In genomic region chr5:75612926-75613325, GRCm38 (mm10) we compare ENCODE assay signal across 27 mouse cellular contexts. TPM values are rescaled to one million over a fixed set of nuclear protein-coding genes. Genes with fewer than 3 reads are reported as not detected.
A peak's percentile ranks its signal among the peaks of the same experiment; 100 is the strongest.
DNase-seq lines count a peak whose midpoint lies in the region; ATAC-seq and TF ChIP-seq lines count a peak whose summit lies in the region.
"Had no signal": no experiment of that assay in that cellular context is flagged by ENCODE, and none has a peak within 500 bp of the region (broad histone marks: within the 10 kb centered on the region; RNA-seq: fewer than 3 reads in every experiment).

No protein-coding gene starts in this region.

- TF ChIP-seq CTCF in layer of hippocampus, adult 2 months (conservative IDR thresholded peaks at IDR 0.05), result no peak
- TF ChIP-seq CTCF in hindbrain, postnatal 0 days (IDR thresholded peaks at IDR 0.05; ENCODE audit: low read depth), result no peak

- H3K9me3 ChIP-seq in forebrain, embryonic 14.5 days (replicated peaks; ENCODE audit: control insufficient read depth, low read length), result no peaks in the 10 kb centered on the region
- H3K9me3 ChIP-seq in forebrain, embryonic 16.5 days (ENCODE audit: control insufficient read depth, low read length), result no peaks in the 10 kb centered on the region
- no peaks in the 10 kb centered on the region for H3K9me3 ChIP-seq in neural tube, embryonic 13.5 days
- H3K9me3 ChIP-seq in neural tube, embryonic 15.5 days (replicated peaks), result no peaks in the 10 kb centered on the region
- H3K9me3 ChIP-seq in hindbrain, postnatal 0 days (ENCODE audit: low read length), result no peaks in the 10 kb centered on the region
- H3K9me3 ChIP-seq: embryonic facial prominence, embryonic 13.5 days; heart, embryonic 10.5 days; heart, embryonic 15.5 days; liver, embryonic 12.5 days; midbrain, embryonic 12.5 days; neural tube, embryonic 12.5 days had no signal

- H3K9ac ChIP-seq in forebrain, embryonic 14.5 days (ENCODE audit: low read length), result no peak overlapping the region
- no peak overlapping the region for H3K9ac ChIP-seq in forebrain, embryonic 16.5 days (replicated peaks; ENCODE audit: low read depth, low read length)
- no peak overlapping the region for H3K9ac ChIP-seq in neural tube, embryonic 13.5 days
- H3K9ac ChIP-seq in neural tube, embryonic 15.5 days (replicated peaks), result no peak overlapping the region
- H3K9ac ChIP-seq in hindbrain, postnatal 0 days (replicated peaks; ENCODE audit: low read length), result no peak overlapping the region
- H3K9ac ChIP-seq: embryonic facial prominence, embryonic 13.5 days; heart, embryonic 15.5 days; liver, embryonic 12.5 days; liver, postnatal 0 days; midbrain, embryonic 12.5 days; neural tube, embryonic 12.5 days had no signal

- H3K4me1 ChIP-seq in forebrain, embryonic 14.5 days (ENCODE audit: control insufficient read depth, insufficient read depth, low read length), result peaks cover 7% of the 10 kb centered on the region; the same call in 1 of the 2 replicates
- peaks cover 17% of the 10 kb centered on the region for H3K4me1 ChIP-seq in forebrain, embryonic 16.5 days (replicated peaks; ENCODE audit: control insufficient read depth, insufficient read depth, low read length)
- H3K4me1 ChIP-seq in neural tube, embryonic 13.5 days (replicated peaks), result peaks cover 41% of the 10 kb centered on the region
- H3K4me1 ChIP-seq in neural tube, embryonic 15.5 days, result peaks cover 3% of the 10 kb centered on the region; the same call in 1 of the 2 replicates
- H3K4me1 ChIP-seq in hindbrain, postnatal 0 days (ENCODE audit: insufficient read depth, low read length), result no peaks in the 10 kb centered on the region
- H3K4me1 ChIP-seq: neural tube, embryonic 12.5 days had no signal

- no peaks in the 10 kb centered on the region for H3K27me3 ChIP-seq in forebrain, embryonic 14.5 days (replicated peaks; ENCODE audit: control insufficient read depth, insufficient read depth, low read length)
- no peaks in the 10 kb centered on the region for H3K27me3 ChIP-seq in forebrain, embryonic 16.5 days (replicated peaks; ENCODE audit: control insufficient read depth, insufficient read depth, low read length)
- H3K27me3 ChIP-seq in neural tube, embryonic 13.5 days, result no peaks in the 10 kb centered on the region
- H3K27me3 ChIP-seq in neural tube, embryonic 15.5 days (replicated peaks), result no peaks in the 10 kb centered on the region
- H3K27me3 ChIP-seq in hindbrain, postnatal 0 days (ENCODE audit: insufficient read depth, low read length), result no peaks in the 10 kb centered on the region
- H3K27me3 ChIP-seq: embryonic facial prominence, embryonic 13.5 days; heart, embryonic 15.5 days; liver, embryonic 12.5 days; midbrain, embryonic 12.5 days; neural tube, embryonic 12.5 days had no signal

- H3K4me3 ChIP-seq in forebrain, embryonic 14.5 days (ENCODE audit: low read depth, low read length), result no peak overlapping the region
- H3K4me3 ChIP-seq in forebrain, embryonic 16.5 days (replicated peaks; ENCODE audit: low read length), result no peak overlapping the region
- H3K4me3 ChIP-seq in layer of hippocampus, adult 2 months, result no peak overlapping the region
- no peak overlapping the region for H3K4me3 ChIP-seq in neural tube, embryonic 13.5 days
- no peak overlapping the region for H3K4me3 ChIP-seq in neural tube, embryonic 15.5 days (replicated peaks)
- no peak overlapping the region for H3K4me3 ChIP-seq in hindbrain, postnatal 0 days (ENCODE audit: low read length)
- H3K4me3 ChIP-seq: embryonic facial prominence, embryonic 13.5 days; heart, embryonic 10.5 days; heart, embryonic 15.5 days; left cerebral cortex, adult 2 months; liver, embryonic 12.5 days; midbrain, embryonic 12.5 days; myocyte; neural tube, embryonic 12.5 days had no signal

- DNase-seq in forebrain, embryonic 14.5 days (ENCODE audit: low spot score), result no peak
- no peak for DNase-seq in layer of hippocampus, adult 2 months (ENCODE audit: low spot score in 2 of 2)
- no peak for DNase-seq in layer of hippocampus, adult 18-20 months (ENCODE audit: low spot score in 2 of 2)
- peak; percentile 39 for DNase-seq in hindbrain, postnatal 0 days (ENCODE audit: low spot score)
- no peak for DNase-seq in thymus, adult 18-20 months
- DNase-seq: adrenal gland, postnatal 25 days; B cell, adult 2 months; cerebellum, adult 2 months; embryo, embryonic 11 days; gastrocnemius, postnatal 10 days; heart, postnatal 36 days; kidney, adult 11 months; kidney, postnatal 14 days; liver, postnatal 0 days; lung, postnatal 36 days had no signal

- H3K36me3 ChIP-seq in forebrain, embryonic 14.5 days (ENCODE audit: control insufficient read depth, insufficient read depth, low read length), result 0 out of 2 replicates have a peak, but pooled peaks cover 7% of the 10 kb centered on the region
- H3K36me3 ChIP-seq in forebrain, embryonic 16.5 days (ENCODE audit: control insufficient read depth, insufficient read depth), result no peaks in the 10 kb centered on the region
- H3K36me3 ChIP-seq in neural tube, embryonic 13.5 days, result peaks cover 18% of the 10 kb centered on the region; the same call in 1 of the 2 replicates
- H3K36me3 ChIP-seq in neural tube, embryonic 15.5 days, result no peaks in the 10 kb centered on the region
- no peaks in the 10 kb centered on the region for H3K36me3 ChIP-seq in hindbrain, postnatal 0 days (ENCODE audit: insufficient read depth, low read length)
- H3K36me3 ChIP-seq: embryonic facial prominence, embryonic 13.5 days; heart, embryonic 15.5 days; midbrain, embryonic 12.5 days had no signal

- WGBS in forebrain, embryonic 14.5 days, result 86% methylated on average over 4 of the region's 4 CpGs
- 85% methylated on average over 4 of the region's 4 CpGs for WGBS in forebrain, embryonic 16.5 days
- WGBS in neural tube, embryonic 13.5 days, result 84% methylated on average over 4 of the region's 4 CpGs
- WGBS in neural tube, embryonic 15.5 days, result 85% methylated on average over 4 of the region's 4 CpGs
- WGBS in hindbrain, postnatal 0 days, result 69% methylated on average over 4 of the region's 4 CpGs

- H3K4me2 ChIP-seq in forebrain, embryonic 14.5 days (ENCODE audit: low read length), result no peak overlapping the region
- no peak overlapping the region for H3K4me2 ChIP-seq in forebrain, embryonic 16.5 days (ENCODE audit: low read length)
- H3K4me2 ChIP-seq in neural tube, embryonic 13.5 days, result no peak overlapping the region
- H3K4me2 ChIP-seq in neural tube, embryonic 15.5 days, result no peak overlapping the region
- no peak overlapping the region for H3K4me2 ChIP-seq in hindbrain, postnatal 0 days (ENCODE audit: low read depth, low read length)
- H3K4me2 ChIP-seq: embryonic facial prominence, embryonic 13.5 days; heart, embryonic 15.5 days; liver, embryonic 12.5 days; midbrain, embryonic 12.5 days; neural tube, embryonic 12.5 days had no signal

- no peak for ATAC-seq in forebrain, embryonic 14.5 days
- ATAC-seq in forebrain, embryonic 16.5 days, result no peak
- no peak for ATAC-seq in neural tube, embryonic 13.5 days (ENCODE audit: low read depth)
- ATAC-seq in neural tube, embryonic 15.5 days (ENCODE audit: low FRiP score), result no peak
- no peak for ATAC-seq in hindbrain, postnatal 0 days
- ATAC-seq: inflammation-experienced regulatory T-cells, adult 6 months; liver, embryonic 12.5 days; liver, postnatal 0 days had no signal

- H3K27ac ChIP-seq in forebrain, embryonic 14.5 days (ENCODE audit: low read depth, low read length), result 0 out of 2 replicates have a peak overlapping the region, but pooled peaks have one; percentile 15
- no peak overlapping the region for H3K27ac ChIP-seq in forebrain, embryonic 16.5 days (ENCODE audit: low read length)
- 0 out of 2 replicates have a peak overlapping the region, but pooled peaks have one; percentile 28 for H3K27ac ChIP-seq in layer of hippocampus, adult 2 months
- H3K27ac ChIP-seq in neural tube, embryonic 13.5 days (replicated peaks), result peak overlapping the region; percentile 50
- H3K27ac ChIP-seq in neural tube, embryonic 15.5 days (replicated peaks), result no peak overlapping the region
- H3K27ac ChIP-seq in hindbrain, postnatal 0 days, result peak overlapping the region; percentile 27
- H3K27ac ChIP-seq: embryonic facial prominence, embryonic 13.5 days; heart, embryonic 10.5 days; heart, embryonic 15.5 days; left cerebral cortex, adult 2 months; liver, embryonic 12.5 days; midbrain, embryonic 12.5 days; neural tube, embryonic 12.5 days had no signal

RNA-seq across cellular contexts. Expression of gene Kit, which starts 38.2 kb away (rescaled TPM):
- 27.0 and 32.6 TPM in 2 replicates for polyA plus RNA-seq in forebrain, embryonic 14.5 days (2014; fragmentation: Nextera tagmentation; extraction: Ambion mirVana)
- 39.3 and 41.9 TPM in 2 replicates for polyA plus RNA-seq in forebrain, embryonic 16.5 days (2015; fragmentation: Nextera tagmentation; extraction: Ambion mirVana)
- 10 to 100 TPM; 77.5 to 87.4 TPM for total RNA-seq in layer of hippocampus, adult 2 months (2021)
- 10 to 100 TPM; 73.3 to 78.2 TPM for total RNA-seq in layer of hippocampus, adult 18-20 months (2021)
- 47.2 and 48.1 TPM in 2 replicates for polyA plus RNA-seq in neural tube, embryonic 13.5 days (2015; fragmentation: Nextera tagmentation; extraction: Ambion mirVana)
- 44.2 and 46.0 TPM in 2 replicates for polyA plus RNA-seq in neural tube, embryonic 15.5 days (2015; fragmentation: Nextera tagmentation; extraction: Ambion mirVana)
- 48.0 and 58.1 TPM in 2 replicates for total RNA-seq in hindbrain, postnatal 0 days (2014; rRNA removed)
- polyA plus RNA-seq in hindbrain, postnatal 0 days (2015; fragmentation: Nextera tagmentation; extraction: Ambion mirVana), result 31.2 and 31.8 TPM in 2 replicates
- polyA plus RNA-seq: myocyte had no signal

Comparison
In these comparisons a context has a peak if more than half of its experiments do, and no peak if none do; other contexts are left out.
1. H3K27ac ChIP-seq: peak in forebrain, embryonic 14.5 days (single experiment), layer of hippocampus, adult 2 months (single experiment), neural tube, embryonic 13.5 days (single experiment) and hindbrain, postnatal 0 days (single experiment); none in forebrain, embryonic 16.5 days (single experiment) and neural tube, embryonic 15.5 days (single experiment).